Mouse (Mus musculus): Measurements from ENCODE around the gene Foxj1. TPM values are rescaled to one million over a fixed set of nuclear protein-coding genes. Genes with fewer than 3 reads are reported as not detected.
A peak's percentile ranks its signal among the peaks of the same experiment; 100 is the strongest.

Foxj1 gene
- polyA plus RNA-seq, 1 experiment from 2014 or later, result 3.1 TPM

DNA sequence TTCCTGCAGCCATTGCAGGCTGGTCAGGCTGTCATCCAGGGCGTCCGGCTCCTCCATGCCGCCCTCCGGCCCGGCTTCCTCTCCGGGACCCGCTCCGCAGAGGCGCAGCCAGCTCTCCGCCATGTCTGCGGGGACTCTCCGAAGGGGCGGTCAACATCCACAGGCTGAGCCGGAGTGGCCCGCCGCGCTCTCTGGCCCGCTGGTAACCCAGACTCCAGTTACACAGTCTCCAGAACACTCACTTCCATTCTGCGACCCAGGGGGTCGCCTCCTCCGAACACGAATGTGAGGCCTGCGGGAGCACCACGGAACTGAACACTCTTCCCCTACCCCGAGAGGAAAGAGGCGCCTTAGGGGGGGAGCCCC lies 799 bp downstream of the Foxj1 start:
- H3K9ac ChIP-seq (ENCODE audit: low read length), result peak overlapping the region; percentile 32
- WGBS, result 6% methylated on average over 26 of the region's 26 CpGs
- no peak for DNase-seq (ENCODE audit: low spot score)

DNA sequence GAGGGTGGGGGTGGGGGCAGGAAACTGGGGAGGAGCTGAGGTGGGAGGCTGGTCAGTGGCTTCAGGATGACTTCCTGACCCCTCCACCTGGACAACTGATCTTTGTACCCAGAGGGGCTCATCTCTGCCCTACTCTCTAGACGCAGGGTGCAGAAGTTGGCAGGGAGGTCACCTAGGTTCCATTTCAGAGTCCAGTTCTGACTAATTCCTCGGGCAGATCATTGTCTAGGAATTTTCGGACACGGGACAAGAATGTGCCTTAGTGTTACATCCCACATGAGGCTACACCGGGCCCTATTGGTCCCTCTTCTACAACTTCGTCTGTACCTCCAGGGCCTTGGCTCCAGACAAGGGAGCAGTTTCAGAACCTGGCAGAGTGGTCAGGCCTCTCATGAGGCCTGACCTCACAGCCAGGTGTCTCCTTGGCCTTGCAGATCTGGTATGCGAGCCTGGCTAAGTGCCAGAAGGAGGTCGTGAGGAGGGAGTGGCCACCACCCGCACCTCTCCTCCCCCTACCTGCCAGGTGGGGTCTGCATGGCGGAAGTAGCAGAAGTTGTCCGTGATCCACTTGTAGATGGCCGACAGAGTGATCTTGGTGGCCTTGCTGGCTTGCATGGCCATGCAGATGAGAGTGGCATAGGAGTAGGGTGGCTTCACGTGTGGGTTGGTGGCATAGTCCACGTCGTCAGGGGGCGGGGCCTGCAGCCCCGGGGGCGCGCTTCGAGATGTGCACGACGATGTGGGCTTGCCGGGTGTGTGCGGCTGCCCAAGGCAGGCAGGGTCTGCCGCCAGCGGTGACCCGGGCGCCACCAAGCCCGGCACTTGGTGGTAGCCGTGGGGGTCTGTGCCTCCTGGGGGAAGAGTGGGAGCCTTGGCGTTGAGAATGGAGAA lies 1.4 kb downstream of the Foxj1 start:
- no peak for DNase-seq (ENCODE audit: low spot score)

More for the DNA sequence above, 799 bp downstream of the Foxj1 start:
- no peak overlapping the region for H3K27ac ChIP-seq (ENCODE audit: low read depth, low read length)
- H3K9me3 ChIP-seq (ENCODE audit: control insufficient read depth, low read length), result no peaks in the 10 kb centered on the region
- peak overlapping the region; percentile 82 for H3K4me2 ChIP-seq (ENCODE audit: low read depth)
- H3K4me1 ChIP-seq (ENCODE audit: control insufficient read depth, insufficient read depth, low read length), result peaks cover 51% of the 10 kb centered on the region
- peak overlapping the region; percentile 25 for H3K4me3 ChIP-seq (ENCODE audit: low read depth, low read length)
- H3K27me3 ChIP-seq (ENCODE audit: control insufficient read depth, insufficient read depth, low read length), result peaks cover 20% of the 10 kb centered on the region
- no peak for ATAC-seq (ENCODE audit: insufficient read depth, low FRiP score, low TSS enrichment)
- H3K36me3 ChIP-seq (ENCODE audit: control insufficient read depth, insufficient read depth, low read length), result no peaks in the 10 kb centered on the region

DNA sequence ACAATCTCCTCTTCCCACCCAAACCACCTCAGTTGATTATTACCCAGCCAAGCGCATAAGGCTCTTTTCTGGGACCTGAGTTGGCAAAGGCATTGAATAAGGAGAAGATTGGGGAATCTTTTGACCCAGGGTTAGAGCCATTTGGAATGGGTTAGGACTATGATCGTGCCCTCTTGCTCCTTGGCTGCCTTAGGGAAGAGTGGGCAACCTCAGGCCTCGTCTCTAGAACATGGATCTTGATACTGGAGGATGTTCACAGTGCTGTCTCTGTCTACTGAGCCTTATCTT lies 2.3 kb downstream of the Foxj1 start:
- Histone ChIP-seq H3K4me3 (ENCODE audit: low read depth, low read length) (no peak overlapping the region), H3K36me3 (ENCODE audit: control insufficient read depth, insufficient read depth, low read length) (no peaks in the 10 kb centered on the region), H3K27ac (ENCODE audit: low read depth, low read length) (no peak overlapping the region), H3K27me3 (ENCODE audit: control insufficient read depth, insufficient read depth, low read length) (peaks cover 20% of the 10 kb centered on the region), H3K9ac (ENCODE audit: low read length) (no peak overlapping the region), H3K4me1 (ENCODE audit: control insufficient read depth, insufficient read depth, low read length) (peaks cover 57% of the 10 kb centered on the region), H3K4me2 (ENCODE audit: low read depth) (no peak overlapping the region), H3K9me3 (ENCODE audit: control insufficient read depth, low read length) (no peaks in the 10 kb centered on the region)
- no peak for DNase-seq (ENCODE audit: low spot score)
- ATAC-seq (ENCODE audit: insufficient read depth, low FRiP score, low TSS enrichment), result no peak
- 82% methylated on average over 3 of the region's 3 CpGs for WGBS

More for the DNA sequence above, 1.4 kb downstream of the Foxj1 start:
- no peak for ATAC-seq (ENCODE audit: insufficient read depth, low FRiP score, low TSS enrichment)
- 28% methylated on average over 30 of the region's 31 CpGs for WGBS
- H3K27ac ChIP-seq (ENCODE audit: low read depth, low read length), result no peak overlapping the region
- H3K4me1 ChIP-seq (ENCODE audit: control insufficient read depth, insufficient read depth, low read length), result peaks cover 57% of the 10 kb centered on the region
- H3K9ac ChIP-seq (ENCODE audit: low read length), result peak overlapping the region; percentile 32
- peak overlapping the region; percentile 25 for H3K4me3 ChIP-seq (ENCODE audit: low read depth, low read length)
- H3K9me3 ChIP-seq (ENCODE audit: control insufficient read depth, low read length), result no peaks in the 10 kb centered on the region
- no peaks in the 10 kb centered on the region for H3K36me3 ChIP-seq (ENCODE audit: control insufficient read depth, insufficient read depth, low read length)
- peak overlapping the region; percentile 82 for H3K4me2 ChIP-seq (ENCODE audit: low read depth)
- peaks cover 20% of the 10 kb centered on the region for H3K27me3 ChIP-seq (ENCODE audit: control insufficient read depth, insufficient read depth, low read length)

DNA sequence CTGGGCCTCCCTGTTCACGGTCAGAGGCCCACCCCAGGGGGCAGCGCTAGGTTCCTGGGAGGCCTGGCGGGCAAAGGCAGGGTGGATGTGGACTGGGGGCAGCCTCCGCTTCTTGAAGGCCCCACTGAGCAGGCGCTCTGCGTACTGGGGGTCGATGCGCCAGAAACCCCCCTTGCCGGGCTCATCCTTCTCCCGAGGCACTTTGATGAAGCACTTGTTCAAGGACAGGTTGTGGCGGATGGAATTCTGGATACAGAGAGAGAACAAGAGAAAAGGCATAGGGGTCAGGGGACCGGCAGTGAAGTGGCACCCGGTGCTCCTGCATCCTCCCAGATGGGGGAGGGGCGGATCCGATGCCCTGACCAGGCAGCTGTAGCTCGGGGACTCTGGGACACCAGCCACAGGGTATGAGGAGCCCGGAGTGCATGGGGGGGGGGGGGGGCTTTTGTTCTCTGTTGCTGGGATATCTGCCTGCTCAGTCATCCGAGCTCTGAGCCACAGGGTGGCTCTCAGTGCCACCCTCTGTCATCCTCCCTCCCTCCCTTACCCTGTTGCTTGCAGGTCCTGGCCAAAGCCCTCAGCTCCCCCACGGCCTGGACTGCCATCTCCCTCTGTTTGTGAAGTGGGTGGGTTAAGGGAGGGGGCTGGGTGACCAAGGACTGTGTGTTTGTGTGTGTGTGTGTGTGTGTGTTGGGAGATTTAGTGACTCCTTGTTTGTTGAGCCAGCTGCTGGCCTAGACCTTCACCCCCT lies 2.8 kb downstream of the Foxj1 start:
- Histone ChIP-seq H3K27me3 (ENCODE audit: control insufficient read depth, insufficient read depth, low read length) (peaks cover 20% of the 10 kb centered on the region), H3K9me3 (ENCODE audit: control insufficient read depth, low read length) (no peaks in the 10 kb centered on the region), H3K36me3 (ENCODE audit: control insufficient read depth, insufficient read depth, low read length) (no peaks in the 10 kb centered on the region), H3K4me1 (ENCODE audit: control insufficient read depth, insufficient read depth, low read length) (peaks cover 57% of the 10 kb centered on the region), H3K27ac (ENCODE audit: low read depth, low read length) (peak overlapping the region; percentile 56), H3K4me2 (ENCODE audit: low read depth) (peak overlapping the region; percentile 16; the same call in 1 of the 2 replicates), H3K4me3 (ENCODE audit: low read depth, low read length) (no peak overlapping the region), H3K9ac (ENCODE audit: low read length) (peak overlapping the region; percentile 35; the same call in 1 of the 2 replicates)
- WGBS, result 34% methylated on average over 19 of the region's 19 CpGs
- DNase-seq (ENCODE audit: low spot score) (peak; percentile 69), ATAC-seq (ENCODE audit: insufficient read depth, low FRiP score, low TSS enrichment) (peak; percentile 64)

DNA sequence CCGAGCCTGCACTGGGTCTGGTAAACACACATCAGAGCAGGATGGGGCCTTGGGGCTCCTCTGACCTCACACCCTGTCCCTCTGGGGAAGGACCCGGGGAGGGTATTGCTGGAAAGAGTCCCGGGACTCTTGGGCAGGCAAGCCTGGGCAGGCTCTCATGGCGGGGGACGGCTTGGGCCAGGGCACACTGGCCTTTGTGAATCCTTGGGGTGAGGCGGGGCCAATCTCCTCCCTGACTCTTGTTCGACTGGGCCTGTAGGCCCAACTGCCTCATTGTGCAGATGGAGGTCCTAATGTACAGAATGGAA lies 5.0 kb downstream of the Foxj1 start:
- 61% methylated on average over 7 of the region's 7 CpGs for WGBS
- peaks cover 20% of the 10 kb centered on the region for H3K27me3 ChIP-seq (ENCODE audit: control insufficient read depth, insufficient read depth, low read length)
- H3K4me1 ChIP-seq (ENCODE audit: control insufficient read depth, insufficient read depth, low read length), result peaks cover 48% of the 10 kb centered on the region

DNA sequence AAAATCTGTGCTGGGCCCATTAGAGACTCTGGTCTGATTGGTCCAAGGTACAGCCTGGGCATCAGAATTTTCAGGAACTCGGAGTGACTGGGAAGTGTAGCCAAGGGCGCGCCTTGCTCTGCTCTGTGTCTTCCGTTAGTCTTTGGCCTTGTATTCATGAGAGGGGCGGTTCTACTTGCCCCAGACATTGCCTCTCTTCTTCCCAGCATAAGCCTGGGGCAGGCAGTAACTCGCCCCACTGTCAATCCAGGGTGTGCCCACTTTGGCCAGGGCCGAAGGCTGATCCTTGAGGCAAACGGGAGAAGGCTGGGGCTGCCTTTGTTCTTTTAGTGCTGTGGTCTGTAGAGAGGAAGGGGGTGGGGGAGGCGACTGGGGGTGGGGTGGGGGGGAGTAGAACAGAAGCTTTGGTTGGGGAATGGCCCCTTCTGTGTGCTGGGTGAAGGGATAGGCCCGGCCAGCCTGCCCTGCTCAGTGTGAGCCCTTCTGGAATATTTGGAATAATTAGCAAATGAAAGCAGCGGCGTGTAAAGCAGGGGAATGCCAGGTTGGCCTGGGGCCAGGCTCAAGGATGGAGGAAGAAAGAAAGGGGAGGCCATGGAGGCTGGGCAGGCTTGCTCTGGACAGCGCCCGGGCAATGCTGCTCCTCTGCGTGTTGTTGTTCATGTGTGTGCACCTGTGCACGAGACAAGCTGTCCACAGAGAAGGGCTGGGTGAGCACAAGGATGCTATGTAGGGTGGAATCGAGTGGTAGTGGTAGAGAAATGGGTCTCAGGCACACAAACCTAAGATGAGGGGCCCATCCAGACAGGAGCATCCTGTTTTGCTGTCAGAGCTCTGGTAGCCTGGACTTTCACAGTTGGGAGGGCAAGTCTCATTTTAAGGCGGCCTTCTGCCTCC lies 5.6 kb downstream of the Foxj1 start:
- H3K9ac ChIP-seq (ENCODE audit: low read length), result peak overlapping the region; percentile 5

More for the DNA sequence above, 5.0 kb downstream of the Foxj1 start:
- Histone ChIP-seq H3K9me3 (ENCODE audit: control insufficient read depth, low read length) (no peaks in the 10 kb centered on the region), H3K9ac (ENCODE audit: low read length) (peak overlapping the region; percentile 5; the same call in 1 of the 2 replicates), H3K4me3 (ENCODE audit: low read depth, low read length) (no peak overlapping the region), H3K36me3 (ENCODE audit: control insufficient read depth, insufficient read depth, low read length) (no peaks in the 10 kb centered on the region), H3K27ac (ENCODE audit: low read depth, low read length) (peak overlapping the region; percentile 31; the same call in 1 of the 2 replicates), H3K4me2 (ENCODE audit: low read depth) (no peak overlapping the region)
- ATAC-seq (ENCODE audit: insufficient read depth, low FRiP score, low TSS enrichment) (no peak), DNase-seq (ENCODE audit: low spot score) (no peak)

DNA sequence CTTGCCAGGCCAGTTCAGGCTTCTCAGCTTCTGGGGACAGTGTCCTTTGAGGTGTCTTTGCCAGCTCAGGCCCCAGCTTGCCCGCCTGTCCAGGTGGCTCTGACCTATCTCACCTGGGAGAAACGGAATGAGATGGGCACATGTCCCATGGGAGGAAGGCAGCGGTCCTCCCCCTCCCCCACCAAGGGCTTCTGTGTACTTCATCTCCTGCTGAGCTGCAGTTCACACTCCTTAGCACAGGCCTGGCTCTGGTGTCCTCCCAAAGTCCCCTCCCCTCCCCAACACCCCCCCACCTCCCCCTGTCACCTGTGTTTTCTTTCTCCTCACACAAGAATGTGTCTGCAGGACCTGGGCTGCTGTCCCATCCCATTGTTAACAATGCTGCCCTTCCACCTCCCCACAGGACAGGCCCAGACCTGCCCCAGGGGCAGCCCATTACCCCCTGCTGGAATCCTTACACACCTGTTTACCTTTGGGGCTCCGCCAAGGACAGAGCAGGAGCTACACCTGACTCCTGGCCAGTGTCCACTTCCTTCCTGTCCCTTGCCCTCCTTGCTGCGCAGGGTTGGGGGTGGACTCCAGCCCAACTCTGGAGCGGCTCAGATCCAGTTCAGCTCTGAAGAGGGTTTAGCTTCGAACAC lies 8.1 kb downstream of the Foxj1 start:
- ATAC-seq (ENCODE audit: insufficient read depth, low FRiP score, low TSS enrichment), result no peak
- 74% methylated on average over 7 of the region's 7 CpGs for WGBS
- H3K27me3 ChIP-seq (ENCODE audit: control insufficient read depth, insufficient read depth, low read length), result no peaks in the 10 kb centered on the region
- H3K9ac ChIP-seq (ENCODE audit: low read length), result no peak overlapping the region
- H3K4me2 ChIP-seq (ENCODE audit: low read depth), result no peak overlapping the region
- H3K4me1 ChIP-seq (ENCODE audit: control insufficient read depth, insufficient read depth, low read length), result peaks cover 18% of the 10 kb centered on the region
- no peak for DNase-seq (ENCODE audit: low spot score)
- H3K4me3 ChIP-seq (ENCODE audit: low read depth, low read length), result no peak overlapping the region
- no peaks in the 10 kb centered on the region for H3K36me3 ChIP-seq (ENCODE audit: control insufficient read depth, insufficient read depth, low read length)
- no peak overlapping the region for H3K27ac ChIP-seq (ENCODE audit: low read depth, low read length)
- no peaks in the 10 kb centered on the region for H3K9me3 ChIP-seq (ENCODE audit: control insufficient read depth, low read length)

More for the DNA sequence above, 5.6 kb downstream of the Foxj1 start:
- Histone ChIP-seq H3K27ac (ENCODE audit: low read depth, low read length) (peak overlapping the region; percentile 31; the same call in 1 of the 2 replicates), H3K27me3 (ENCODE audit: control insufficient read depth, insufficient read depth, low read length) (peaks cover 14% of the 10 kb centered on the region), H3K9me3 (ENCODE audit: control insufficient read depth, low read length) (no peaks in the 10 kb centered on the region), H3K4me2 (ENCODE audit: low read depth) (no peak overlapping the region), H3K4me3 (ENCODE audit: low read depth, low read length) (no peak overlapping the region), H3K36me3 (ENCODE audit: control insufficient read depth, insufficient read depth, low read length) (no peaks in the 10 kb centered on the region), H3K4me1 (ENCODE audit: control insufficient read depth, insufficient read depth, low read length) (peaks cover 42% of the 10 kb centered on the region)
- DNase-seq (ENCODE audit: low spot score), result no peak
- ATAC-seq (ENCODE audit: insufficient read depth, low FRiP score, low TSS enrichment), result peak; percentile 28; the same call in 1 of the 2 replicates
- WGBS, result 48% methylated on average over 18 of the region's 18 CpGs

Measured in neural tube, embryonic 11.5 days (tissue).